Mouse (Mus musculus): ENCODE data around the gene Tenm2.

- no peak for TF ChIP-seq ZC3H11A (IDR thresholded peaks at IDR 0.05; ENCODE audit: low read depth, low read length)
- no peak for TF ChIP-seq USF2 (IDR thresholded peaks at IDR 0.05; ENCODE audit: borderline replicate concordance in 1 of 2, insufficient read depth in 1 of 2, low read depth in 1 of 2, low read length in 2 of 2)
- TF ChIP-seq POLR2AphosphoS2 (IDR thresholded peaks at IDR 0.05; ENCODE audit: low read length) = no peak
- TF ChIP-seq JUND (IDR thresholded peaks at IDR 0.05; ENCODE audit: low read depth, low read length) = no peak
Measured at GRCm38 (mm10) chr11:36365067-36365466, 870.7 kb downstream of the Tenm2 start.

Measured in MEL (cell line).